In genomic region chr8:94850049-94850448, GRCm38 (mm10) we compare ENCODE assay signal across 12 mouse cellular contexts.
"Had no signal": no experiment of that assay in that cellular context is flagged by ENCODE, and none has a peak within 500 bp of the region (broad histone marks: within the 10 kb centered on the region; RNA-seq: fewer than 3 reads in every experiment).

No protein-coding gene starts in this region.

- DNase-seq: lung, adult 18-20 months; lung, embryonic 14.5 days; lung, postnatal 10 days; lung, postnatal 4 days; midbrain, embryonic 14.5 days; retina, postnatal 1 day; right cerebral cortex, adult 18-20 months; right cerebral cortex, postnatal 25 days; right cerebral cortex, postnatal 4 days; thymus, adult 2 months; thymus, postnatal 25 days; thymus, postnatal 4 days had no signal
